Mouse (Mus musculus) monocyte, adult 2 months (primary cell): ENCODE results near the gene Kcnip4.

ENCODE experiments used
- DNase-seq, 2 experiments: peaks; one replicate each; pipeline ENCODE4 v3.0.0; 2022; ENCODE audit warnings: low spot score in 2 of 2, low read depth in 1 of 2

Gene Kcnip4

GRCm38 (mm10) chr5:48599481-48600040 is 925.1 kb downstream of the Kcnip4 start:
- no peak for DNase-seq

- DNase-seq: no peak
Observed at GRCm38 (mm10) chr5:48588014-48588413, 936.7 kb downstream of the Kcnip4 start.

- DNase-seq: no peak
Observed at GRCm38 (mm10) chr5:48583431-48583830, 941.3 kb downstream of the Kcnip4 start.

GRCm38 (mm10) chr5:48563996-48564587 is 960.6 kb downstream of the Kcnip4 start:
- no peak for DNase-seq

- DNase-seq: no peak
Observed at GRCm38 (mm10) chr5:48551753-48552152, 973.0 kb downstream of the Kcnip4 start.

GRCm38 (mm10) chr5:48545825-48546224 is 978.9 kb downstream of the Kcnip4 start:
- DNase-seq: no peak

- DNase-seq: no peak
Observed at GRCm38 (mm10) chr5:48544784-48545734, 979.6 kb downstream of the Kcnip4 start.

- no peak for DNase-seq
Observed at GRCm38 (mm10) chr5:48518035-48518434, 1006.7 kb downstream of the Kcnip4 start.

GRCm38 (mm10) chr5:48513354-48513753 is 1011.4 kb downstream of the Kcnip4 start:
- no peak for DNase-seq

- no peak for DNase-seq
Observed at GRCm38 (mm10) chr5:48511357-48511756, 1013.4 kb downstream of the Kcnip4 start.

GRCm38 (mm10) chr5:48510241-48510640 is 1014.5 kb downstream of the Kcnip4 start:
- no peak for DNase-seq

- DNase-seq: no peak
Observed at GRCm38 (mm10) chr5:48509194-48509930, 1015.3 kb downstream of the Kcnip4 start.

GRCm38 (mm10) chr5:48503094-48503493 is 1021.6 kb downstream of the Kcnip4 start:
- no peak for DNase-seq

- DNase-seq: no peak
Observed at GRCm38 (mm10) chr5:48502442-48502841, 1022.3 kb downstream of the Kcnip4 start.

GRCm38 (mm10) chr5:48500204-48500603 is 1024.5 kb downstream of the Kcnip4 start:
- no peak for DNase-seq

GRCm38 (mm10) chr5:48490864-48491477 is 1033.7 kb downstream of the Kcnip4 start:
- no peak for DNase-seq

GRCm38 (mm10) chr5:48489549-48490288 is 1035.0 kb downstream of the Kcnip4 start:
- DNase-seq: no peak

GRCm38 (mm10) chr5:48483112-48483511 is 1041.6 kb downstream of the Kcnip4 start:
- no peak for DNase-seq

- no peak for DNase-seq
Observed at GRCm38 (mm10) chr5:48460221-48460620, 1064.5 kb downstream of the Kcnip4 start.

- no peak for DNase-seq
Observed at GRCm38 (mm10) chr5:48448888-48449287, 1075.8 kb downstream of the Kcnip4 start.
